Mouse (Mus musculus) limb, embryonic 15.5 days (tissue): ENCODE measurements at regions not wholly inside any gene's neighbourhood (a gene's known extent, or its start where the extent isn't known, plus 50 kb on each side); places are given as distances from the start of the nearest gene placed in this dataset.

Experiments used
- ATAC-seq: fragments of 200-750 bp; cut with Nextera tagmentation; 2 replicates; pipeline ENCODE4 v1.8.0; 2017; ENCODE audit warnings: low read depth, moderate TSS enrichment; ENCODE audit not compliant: insufficient number of reproducible peaks, low FRiP score, low TSS enrichment
- H3K27ac ChIP-seq: fragments of 300-500 bp; sonication (generic); 2 replicates; pipeline ENCODE4 v1.5.1; 2015; ENCODE audit warnings: moderate library complexity, mild to moderate bottlenecking, inconsistent platforms
- H3K27me3 ChIP-seq: fragments of 300-500 bp; sonication (generic); 2 replicates; pipeline ENCODE4 v1.6.1; 2015; ENCODE audit warnings: inconsistent platforms
- H3K36me3 ChIP-seq: fragments of 300-500 bp; sonication (generic); 2 replicates; pipeline ENCODE4 v1.6.1; 2015; ENCODE audit warnings: inconsistent platforms
- H3K4me1 ChIP-seq: fragments of 300-500 bp; sonication (generic); 2 replicates; pipeline ENCODE4 v1.6.1; 2015; ENCODE audit warnings: inconsistent platforms
- H3K4me2 ChIP-seq: fragments of 300-500 bp; sonication (generic); 2 replicates; pipeline ENCODE4 v1.6.1; 2015; ENCODE audit warnings: mild to moderate bottlenecking, inconsistent platforms
- H3K4me3 ChIP-seq: fragments of 300-500 bp; sonication (generic); 2 replicates; pipeline ENCODE4 v1.5.1; 2015; ENCODE audit warnings: mild to moderate bottlenecking, inconsistent platforms
- H3K9ac ChIP-seq: fragments of 300-500 bp; sonication (generic); 2 replicates; pipeline ENCODE4 v1.6.1; 2015; ENCODE audit warnings: inconsistent platforms
- H3K9me3 ChIP-seq: fragments of 300-500 bp; sonication (generic); 2 replicates; pipeline ENCODE4 v1.6.1; 2016; ENCODE audit warnings: inconsistent platforms
- WGBS: fragments of 180-500 bp; shearing (Covaris S2); methylation state at CpG from one replicate; pipeline ENCODE4 v1.1.7; 2015; 5-methylcytosine and 5-hydroxymethylcytosine counted together

GRCm38 (mm10) chr9:47384185-47384854, 145.7 kb upstream of the Cadm1 start:
- Histone ChIP-seq H3K4me2 (no peak overlapping the region), H3K4me3 (no peak overlapping the region), H3K36me3 (no peaks in the 10 kb centered on the region), H3K4me1 (0 out of 2 replicates have a peak, but pooled peaks cover 9% of the 10 kb centered on the region), H3K27me3 (0 out of 2 replicates have a peak, but pooled peaks cover 6% of the 10 kb centered on the region), H3K9me3 (no peaks in the 10 kb centered on the region), H3K27ac (no peak overlapping the region), H3K9ac (no peak overlapping the region)
- no peak for ATAC-seq
- WGBS = 39% methylated on average over 4 of the region's 4 CpGs

GRCm38 (mm10) chr9:47386646-47387045, 143.3 kb upstream of the Cadm1 start:
- Histone ChIP-seq H3K9ac (no peak overlapping the region), H3K4me3 (no peak overlapping the region), H3K4me1 (0 out of 2 replicates have a peak, but pooled peaks cover 9% of the 10 kb centered on the region), H3K27ac (no peak overlapping the region), H3K36me3 (no peaks in the 10 kb centered on the region), H3K27me3 (0 out of 2 replicates have a peak, but pooled peaks cover 6% of the 10 kb centered on the region), H3K4me2 (no peak overlapping the region), H3K9me3 (no peaks in the 10 kb centered on the region)
- 86% methylated on average over 11 of the region's 11 CpGs for WGBS
- no peak for ATAC-seq

GRCm38 (mm10) chr9:47387221-47387620, 142.8 kb upstream of the Cadm1 start:
- Histone ChIP-seq H3K4me3 (no peak overlapping the region), H3K27ac (no peak overlapping the region), H3K27me3 (0 out of 2 replicates have a peak, but pooled peaks cover 6% of the 10 kb centered on the region), H3K4me1 (0 out of 2 replicates have a peak, but pooled peaks cover 9% of the 10 kb centered on the region), H3K9ac (no peak overlapping the region), H3K36me3 (no peaks in the 10 kb centered on the region), H3K9me3 (no peaks in the 10 kb centered on the region), H3K4me2 (no peak overlapping the region)
- ATAC-seq = no peak
- WGBS = 45% methylated on average over 4 of the region's 4 CpGs

DNA sequence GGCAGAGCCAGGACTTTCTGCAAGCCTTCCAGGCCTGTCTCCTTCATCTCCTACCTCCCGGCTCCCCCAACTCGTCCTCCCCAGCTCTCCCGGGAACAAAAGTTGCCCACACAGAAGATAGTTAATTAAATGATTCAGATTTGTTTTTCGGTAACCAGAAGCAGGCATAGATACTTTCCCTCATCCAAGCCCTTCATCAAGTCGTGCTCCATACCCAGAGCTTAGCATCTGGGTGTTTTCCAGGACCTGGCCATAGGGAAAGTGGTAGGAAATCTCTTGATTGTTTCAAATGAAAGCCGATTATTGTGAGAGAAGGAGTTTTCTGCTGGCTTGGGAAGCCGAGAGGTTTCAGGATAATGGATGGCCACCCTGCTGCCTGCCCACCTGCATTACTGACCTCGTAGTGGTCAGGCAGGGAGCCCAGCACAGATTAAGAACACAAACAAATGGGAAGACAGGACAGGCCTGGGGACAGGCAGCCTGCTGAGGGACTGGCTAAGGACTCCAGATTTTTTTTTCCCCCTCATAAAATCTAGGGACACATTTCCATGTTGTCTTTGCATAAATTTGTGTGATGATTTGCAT, 142.2 kb upstream of the Cadm1 start:
- Histone ChIP-seq H3K4me3 (no peak overlapping the region), H3K9ac (no peak overlapping the region), H3K27me3 (0 out of 2 replicates have a peak, but pooled peaks cover 6% of the 10 kb centered on the region), H3K4me2 (no peak overlapping the region), H3K4me1 (0 out of 2 replicates have a peak, but pooled peaks cover 9% of the 10 kb centered on the region), H3K9me3 (no peaks in the 10 kb centered on the region), H3K27ac (no peak overlapping the region), H3K36me3 (no peaks in the 10 kb centered on the region)
- no peak for ATAC-seq
- 45% methylated on average over 8 of the region's 8 CpGs for WGBS

GRCm38 (mm10) chr9:47389901-47390300, 140.1 kb upstream of the Cadm1 start:
- WGBS = 93% methylated on average over 6 of the region's 6 CpGs
- H3K27ac ChIP-seq = no peak overlapping the region
- H3K36me3 ChIP-seq = no peaks in the 10 kb centered on the region
- H3K9ac ChIP-seq = no peak overlapping the region
- H3K4me1 ChIP-seq = 0 out of 2 replicates have a peak, but pooled peaks cover 4% of the 10 kb centered on the region
- H3K4me2 ChIP-seq = no peak overlapping the region
- no peaks in the 10 kb centered on the region for H3K9me3 ChIP-seq
- H3K4me3 ChIP-seq = no peak overlapping the region
- 0 out of 2 replicates have a peak, but pooled peaks cover 6% of the 10 kb centered on the region for H3K27me3 ChIP-seq
- no peak for ATAC-seq

- 0 out of 2 replicates have a peak, but pooled peaks cover 3% of the 10 kb centered on the region for H3K27me3 ChIP-seq
- no peak overlapping the region for H3K4me3 ChIP-seq
- H3K4me2 ChIP-seq = no peak overlapping the region
- H3K9ac ChIP-seq = no peak overlapping the region
- no peaks in the 10 kb centered on the region for H3K36me3 ChIP-seq
- 0 out of 2 replicates have a peak, but pooled peaks cover 4% of the 10 kb centered on the region for H3K4me1 ChIP-seq
- H3K27ac ChIP-seq = no peak overlapping the region
- no peak for ATAC-seq
- 58% methylated on average over 5 of the region's 5 CpGs for WGBS
- no peaks in the 10 kb centered on the region for H3K9me3 ChIP-seq
Observed at GRCm38 (mm10) chr9:47391669-47392068, 138.3 kb upstream of the Cadm1 start.

DNA sequence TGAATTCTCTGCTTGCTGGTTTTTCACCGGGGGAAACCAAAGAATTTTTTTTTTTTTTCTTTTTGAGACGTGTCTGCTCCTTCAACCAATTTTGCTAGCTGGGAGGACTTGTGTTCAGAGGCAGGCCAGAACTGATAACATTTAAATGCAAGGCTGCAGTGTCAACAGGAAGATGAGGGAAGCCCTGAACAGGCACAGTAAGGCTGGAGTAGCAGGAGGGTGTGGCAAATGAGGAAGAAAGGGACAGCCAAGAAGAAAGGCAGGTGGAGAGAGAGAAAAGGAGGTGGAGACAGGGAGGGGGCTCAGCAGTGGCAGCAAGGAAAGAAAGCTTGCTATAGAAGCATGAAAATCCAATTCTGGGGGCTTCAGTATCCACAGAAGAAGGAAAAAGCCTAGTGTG, 130.4 kb upstream of the Cadm1 start:
- Histone ChIP-seq H3K27me3 (peaks cover 23% of the 10 kb centered on the region), H3K36me3 (no peaks in the 10 kb centered on the region), H3K4me2 (no peak overlapping the region), H3K27ac (no peak overlapping the region), H3K4me1 (peaks cover 4% of the 10 kb centered on the region; the same call in 1 of the 2 replicates), H3K9me3 (no peaks in the 10 kb centered on the region), H3K9ac (no peak overlapping the region), H3K4me3 (no peak overlapping the region)
- 5% methylated on average over 2 of the region's 2 CpGs for WGBS
- no peak for ATAC-seq

GRCm38 (mm10) chr9:47400117-47400823, 129.7 kb upstream of the Cadm1 start:
- peaks cover 23% of the 10 kb centered on the region for H3K27me3 ChIP-seq
- H3K9me3 ChIP-seq = no peaks in the 10 kb centered on the region
- peaks cover 10% of the 10 kb centered on the region for H3K4me1 ChIP-seq
- no peak overlapping the region for H3K4me2 ChIP-seq
- H3K36me3 ChIP-seq = no peaks in the 10 kb centered on the region
- no peak for ATAC-seq
- no peak overlapping the region for H3K27ac ChIP-seq
- 39% methylated on average over 7 of the region's 7 CpGs for WGBS
- no peak overlapping the region for H3K9ac ChIP-seq
- no peak overlapping the region for H3K4me3 ChIP-seq

GRCm38 (mm10) chr9:47401511-47401910, 128.5 kb upstream of the Cadm1 start:
- Histone ChIP-seq H3K4me1 (peaks cover 10% of the 10 kb centered on the region), H3K36me3 (no peaks in the 10 kb centered on the region), H3K9me3 (no peaks in the 10 kb centered on the region), H3K4me2 (no peak overlapping the region), H3K9ac (no peak overlapping the region), H3K4me3 (no peak overlapping the region), H3K27ac (no peak overlapping the region), H3K27me3 (peaks cover 31% of the 10 kb centered on the region)
- no peak for ATAC-seq
- WGBS = 79% methylated on average over 11 of the region's 11 CpGs

- ATAC-seq = no peak
- Histone ChIP-seq H3K4me2 (no peak overlapping the region), H3K36me3 (no peaks in the 10 kb centered on the region), H3K27ac (no peak overlapping the region), H3K9ac (no peak overlapping the region), H3K4me3 (no peak overlapping the region), H3K4me1 (peaks cover 19% of the 10 kb centered on the region), H3K9me3 (no peaks in the 10 kb centered on the region), H3K27me3 (peaks cover 38% of the 10 kb centered on the region)
- 77% methylated on average over 11 of the region's 11 CpGs for WGBS
Observed at GRCm38 (mm10) chr9:47403317-47403716, 126.7 kb upstream of the Cadm1 start.

DNA sequence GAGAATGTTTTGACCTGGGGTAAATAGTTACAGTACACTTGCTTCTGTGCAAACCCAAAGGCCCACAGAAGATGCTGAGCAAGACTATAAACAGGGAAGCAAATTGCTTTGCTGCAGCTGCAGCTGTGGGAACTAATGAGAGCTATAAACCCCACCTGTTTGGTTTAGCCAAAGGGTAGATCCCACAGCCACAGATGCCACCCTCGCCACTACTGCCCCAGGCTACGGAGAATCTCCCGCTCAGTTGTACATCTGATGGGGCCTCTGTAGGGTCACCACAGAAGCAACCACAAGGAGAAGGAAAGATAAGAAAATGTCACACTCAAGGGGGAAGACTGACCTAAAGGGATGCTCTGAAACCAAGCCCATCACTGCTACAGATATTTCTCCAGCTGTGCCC, 125.2 kb upstream of the Cadm1 start:
- Histone ChIP-seq H3K9ac (no peak overlapping the region), H3K9me3 (no peaks in the 10 kb centered on the region), H3K4me2 (no peak overlapping the region), H3K4me1 (peaks cover 19% of the 10 kb centered on the region), H3K36me3 (no peaks in the 10 kb centered on the region), H3K4me3 (no peak overlapping the region), H3K27ac (no peak overlapping the region), H3K27me3 (peaks cover 35% of the 10 kb centered on the region)
- WGBS = 33% methylated on average over 3 of the region's 3 CpGs
- no peak for ATAC-seq

DNA sequence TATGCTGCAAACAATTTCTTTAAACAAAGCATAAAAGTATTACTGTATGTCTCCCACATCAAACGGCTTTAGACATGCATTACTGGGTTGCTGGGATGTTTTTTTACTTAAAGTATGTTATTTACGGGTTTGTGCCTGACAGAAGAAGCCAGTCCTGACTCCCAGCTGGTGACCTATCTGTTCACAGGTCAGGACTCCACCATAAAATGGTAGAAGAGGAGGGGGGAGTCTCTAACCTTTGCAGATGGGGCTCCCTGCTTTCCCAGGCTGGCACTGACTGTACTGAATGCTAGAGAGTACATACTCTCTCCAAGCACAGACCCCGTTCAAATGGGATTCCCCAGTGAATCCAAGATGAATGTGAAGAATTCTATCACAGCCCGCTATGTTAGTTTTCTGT, 124.4 kb upstream of the Cadm1 start:
- H3K27me3 ChIP-seq = peaks cover 37% of the 10 kb centered on the region
- 36% methylated on average over 4 of the region's 4 CpGs for WGBS

More for the DNA sequence above, 124.4 kb upstream of the Cadm1 start:
- H3K4me1 ChIP-seq = peaks cover 19% of the 10 kb centered on the region
- H3K4me2 ChIP-seq = no peak overlapping the region
- no peaks in the 10 kb centered on the region for H3K9me3 ChIP-seq
- H3K27ac ChIP-seq = no peak overlapping the region
- H3K4me3 ChIP-seq = no peak overlapping the region
- no peak for ATAC-seq
- H3K36me3 ChIP-seq = no peaks in the 10 kb centered on the region
- no peak overlapping the region for H3K9ac ChIP-seq
